Mouse (Mus musculus) embryonic fibroblast, embryonic 13.5 days (primary cell): ENCODE data around the gene Hsd17b12.

Experiments
- CTCF ChIP-seq: IDR thresholded peaks from 2 replicates; pipeline ENCODE4 v1.5.1; 2011; ENCODE audit warnings: mild to moderate bottlenecking, control low read depth, low read length, moderate library complexity, borderline replicate concordance; ENCODE audit not compliant: insufficient read depth
- POLR2A ChIP-seq: IDR thresholded peaks from 2 replicates; pipeline ENCODE4 v1.6.1; 2011; ENCODE audit warnings: low read depth, mild to moderate bottlenecking, control low read depth, low read length, moderate library complexity

DNA sequence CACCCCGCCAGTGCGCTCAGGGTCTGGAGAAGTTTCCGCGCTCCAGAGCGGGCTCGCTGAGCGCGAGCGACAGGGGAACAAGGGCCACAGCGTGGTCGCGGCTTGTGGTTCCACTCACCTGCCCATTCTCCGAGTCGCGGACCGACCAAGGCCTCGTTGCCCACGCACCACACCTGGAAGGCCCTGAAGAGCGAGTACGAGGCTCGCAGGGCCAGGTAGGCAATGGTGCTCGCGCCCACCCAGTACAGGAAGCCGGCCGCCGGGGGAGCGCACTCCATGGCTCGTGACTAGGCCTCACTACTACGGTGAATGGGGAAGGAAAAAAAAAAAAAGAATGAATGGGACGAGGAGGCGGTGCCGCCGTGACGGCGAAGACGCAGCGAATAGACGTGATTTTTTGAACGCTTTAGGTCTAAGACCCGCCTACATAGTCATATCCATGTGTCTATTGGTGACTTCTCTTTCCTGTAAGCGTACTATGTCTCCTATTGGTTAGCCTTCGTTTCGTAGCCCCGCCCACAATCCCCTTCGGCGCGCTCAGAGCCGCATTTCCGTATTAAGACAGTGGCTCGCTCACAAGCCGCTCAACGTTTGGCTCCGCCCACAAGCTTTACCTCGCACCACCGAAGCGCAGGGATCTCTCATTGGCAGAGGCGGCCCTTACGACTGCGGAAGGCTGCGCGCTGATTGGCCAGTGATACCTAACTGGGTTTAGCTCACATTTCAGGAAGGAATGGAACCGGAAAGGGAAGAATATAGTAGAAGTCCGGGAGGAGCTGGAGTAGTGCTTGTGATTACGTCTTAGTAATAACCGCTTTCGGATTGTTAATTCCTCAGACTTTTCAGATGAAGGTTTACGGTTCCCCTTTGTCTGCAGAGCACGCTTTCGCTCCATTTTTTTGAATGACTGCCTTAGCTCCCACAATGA is at the start of gene Hsd17b12:
- TF ChIP-seq POLR2A (peak; percentile 82), CTCF (no peak)
